14 mouse cellular contexts compared by ENCODE assay signal in genomic region chr8:94956078-94956574, GRCm38 (mm10). TPM values are rescaled to one million over a fixed set of nuclear protein-coding genes. Genes with fewer than 3 reads are reported as not detected.
DNase-seq lines count a peak whose midpoint lies in the region; ATAC-seq and TF ChIP-seq lines count a peak whose summit lies in the region.
"Had no signal": no experiment of that assay in that cellular context is flagged by ENCODE, and none has a peak within 500 bp of the region (broad histone marks: within the 10 kb centered on the region; RNA-seq: fewer than 3 reads in every experiment).

No protein-coding gene starts in this region.

- H3K27ac ChIP-seq in kidney, embryonic 16.5 days (ENCODE audit: low read length) = peak overlapping the region; percentile 71
- peak overlapping the region; percentile 53 for H3K27ac ChIP-seq in MEL (ENCODE audit: control insufficient read depth, low read depth, low read length)
- peak overlapping the region; percentile 65 for H3K27ac ChIP-seq in liver, embryonic 16.5 days (ENCODE audit: low read length)
- H3K27ac ChIP-seq in thymus, adult 2 months (ENCODE audit: control insufficient read depth, insufficient read depth, low read length) = no peak overlapping the region
- H3K27ac ChIP-seq: embryonic facial prominence, embryonic 12.5 days; forebrain, embryonic 10.5 days; hindbrain, embryonic 12.5 days had no signal

- TF ChIP-seq POLR2A in MEL (IDR thresholded peaks at IDR 0.05; ENCODE audit: control insufficient read depth in 1 of 2, insufficient read depth in 1 of 2, low read depth in 1 of 2, low read length in 2 of 2, poor library complexity in 1 of 2) = no peak
- no peak for TF ChIP-seq POLR2A in thymus, adult 2 months (IDR thresholded peaks at IDR 0.05; ENCODE audit: control insufficient read depth, extremely low read depth, insufficient read depth, low read length, poor library complexity)

- H3K36me3 ChIP-seq in kidney, embryonic 16.5 days (ENCODE audit: insufficient read depth, low read length) = no peaks in the 10 kb centered on the region
- H3K36me3 ChIP-seq in MEL (ENCODE audit: control insufficient read depth in 1 of 2, insufficient read depth in 2 of 2, low read length in 2 of 2) = peaks cover 0 to 4% of the 10 kb centered on the region in 2 experiments; a peak in 2 of 4 replicates
- no peaks in the 10 kb centered on the region for H3K36me3 ChIP-seq in liver, embryonic 16.5 days (ENCODE audit: control insufficient read depth, insufficient read depth)
- H3K36me3 ChIP-seq in thymus, adult 2 months (ENCODE audit: control insufficient read depth, insufficient read depth, low read length) = no peaks in the 10 kb centered on the region
- H3K36me3 ChIP-seq: embryonic facial prominence, embryonic 12.5 days; forebrain, embryonic 10.5 days; hindbrain, embryonic 12.5 days had no signal

- H3K9ac ChIP-seq in kidney, embryonic 16.5 days (replicated peaks; ENCODE audit: low read length) = no peak overlapping the region
- H3K9ac ChIP-seq in MEL (ENCODE audit: control insufficient read depth, low read depth, low read length, poor library complexity, severe bottlenecking) = no peak overlapping the region
- no peak overlapping the region for H3K9ac ChIP-seq in liver, embryonic 16.5 days (ENCODE audit: low read depth, low read length)
- H3K9ac ChIP-seq: embryonic facial prominence, embryonic 12.5 days; hindbrain, embryonic 12.5 days had no signal

- TF ChIP-seq RAD21 in MEL (IDR thresholded peaks at IDR 0.05; ENCODE audit: low read depth, low read length) = no peak

- WGBS in kidney, embryonic 16.5 days = 62% methylated on average over 1 of the region's 1 CpGs
- WGBS in liver, embryonic 16.5 days (ENCODE audit: insufficient replicate concordance) = 28% methylated on average over 1 of the region's 1 CpGs
- 15% methylated on average over 1 of the region's 1 CpGs for WGBS in thymus, adult 2 months

- DNase-seq in kidney, postnatal 10 days = no peak
- no peak for DNase-seq in MEL (ENCODE audit: low read depth, low spot score)
- peak; percentile 48 for DNase-seq in thymus, adult 2 months
- no peak for DNase-seq in urinary bladder, postnatal 4 days (ENCODE audit: low spot score in 2 of 2)
- DNase-seq in natural killer cell, adult 2 months (ENCODE audit: low spot score in 2 of 2) = no peak
- DNase-seq: cerebellum, adult 11 months; kidney, postnatal 14 days had no signal

- no peaks in the 10 kb centered on the region for H3K27me3 ChIP-seq in kidney, embryonic 16.5 days (ENCODE audit: insufficient read depth, low read length)
- no peaks in the 10 kb centered on the region for H3K27me3 ChIP-seq in MEL (ENCODE audit: control insufficient read depth in 1 of 2, insufficient read depth in 2 of 2, low read length in 2 of 2)
- no peaks in the 10 kb centered on the region for H3K27me3 ChIP-seq in liver, embryonic 16.5 days (ENCODE audit: control insufficient read depth, insufficient read depth, low read depth, low read length)
- H3K27me3 ChIP-seq in thymus, adult 2 months (ENCODE audit: control insufficient read depth, insufficient read depth, low read length) = no peaks in the 10 kb centered on the region
- H3K27me3 ChIP-seq: embryonic facial prominence, embryonic 12.5 days; hindbrain, embryonic 12.5 days had no signal

- H3K4me2 ChIP-seq in kidney, embryonic 16.5 days (replicated peaks; ENCODE audit: low read depth, low read length) = no peak overlapping the region
- no peak overlapping the region for H3K4me2 ChIP-seq in liver, embryonic 16.5 days (ENCODE audit: low read depth, low read length)
- H3K4me2 ChIP-seq: embryonic facial prominence, embryonic 12.5 days; hindbrain, embryonic 12.5 days had no signal

- H3K4me3 ChIP-seq in kidney, embryonic 16.5 days (ENCODE audit: low read length) = no peak overlapping the region
- H3K4me3 ChIP-seq in MEL (ENCODE audit: control insufficient read depth in 1 of 2, insufficient read depth in 1 of 2, low read depth in 2 of 2, low read length in 2 of 2) = no peak overlapping the region
- no peak overlapping the region for H3K4me3 ChIP-seq in liver, embryonic 16.5 days (ENCODE audit: low read depth, low read length)
- H3K4me3 ChIP-seq in thymus, adult 2 months (ENCODE audit: control insufficient read depth, insufficient read depth, low read length) = no peak overlapping the region
- H3K4me3 ChIP-seq: embryonic facial prominence, embryonic 12.5 days; forebrain, embryonic 10.5 days; hindbrain, embryonic 12.5 days had no signal

- peaks cover 20% of the 10 kb centered on the region for H3K4me1 ChIP-seq in kidney, embryonic 16.5 days (ENCODE audit: insufficient read depth, low read length)
- peaks cover 0 to 18% of the 10 kb centered on the region in 2 experiments; a peak in 3 of 4 replicates for H3K4me1 ChIP-seq in MEL (ENCODE audit: control insufficient read depth in 1 of 2, insufficient read depth in 2 of 2, low read length in 2 of 2)
- peaks cover 24% of the 10 kb centered on the region for H3K4me1 ChIP-seq in liver, embryonic 16.5 days (ENCODE audit: control insufficient read depth, low read depth, low read length)
- H3K4me1 ChIP-seq in thymus, adult 2 months (replicated peaks; ENCODE audit: control insufficient read depth, insufficient read depth, low read length) = peaks cover 20% of the 10 kb centered on the region
- H3K4me1 ChIP-seq: embryonic facial prominence, embryonic 12.5 days; forebrain, embryonic 10.5 days; hindbrain, embryonic 12.5 days had no signal

- TF ChIP-seq CTCF in MEL (IDR thresholded peaks at IDR 0.05 in 2 of 3, conservative IDR thresholded peaks at IDR 0.05 in 1 of 3; ENCODE audit: control insufficient read depth in 1 of 3, insufficient read depth in 1 of 3, low read depth in 2 of 3, low read length in 3 of 3, poor library complexity in 1 of 3, severe bottlenecking in 1 of 3) = no peak
- no peak for TF ChIP-seq CTCF in thymus, adult 2 months (IDR thresholded peaks at IDR 0.05; ENCODE audit: borderline replicate concordance, control insufficient read depth, extremely low read depth, insufficient read depth, low read length, poor library complexity)

- H3K79me2 ChIP-seq in MEL (ENCODE audit: control insufficient read depth, insufficient read depth, low read length, poor library complexity) = no peaks in the 10 kb centered on the region

- no peak for TF ChIP-seq EP300 in MEL (IDR thresholded peaks at IDR 0.05; ENCODE audit: low read depth in 1 of 2, low read length in 2 of 2)

- H3K9me3 ChIP-seq in kidney, embryonic 16.5 days (ENCODE audit: low read length) = no peaks in the 10 kb centered on the region
- H3K9me3 ChIP-seq in MEL (replicated peaks; ENCODE audit: insufficient read depth, low read length) = no peaks in the 10 kb centered on the region
- H3K9me3 ChIP-seq in liver, embryonic 16.5 days (replicated peaks; ENCODE audit: control insufficient read depth, low read length) = no peaks in the 10 kb centered on the region
- H3K9me3 ChIP-seq: embryonic facial prominence, embryonic 12.5 days; forebrain, embryonic 10.5 days; hindbrain, embryonic 12.5 days had no signal

- peak; percentile 62 for ATAC-seq in kidney, embryonic 16.5 days (ENCODE audit: low FRiP score, low TSS enrichment)
- ATAC-seq in liver, embryonic 16.5 days (ENCODE audit: low read depth) = peak; percentile 27; the same call in 1 of the 2 replicates
- ATAC-seq: CD4-positive, CD25-positive, alpha-beta regulatory T cell, adult 4 months had no signal

TF ChIP-seq in MEL, 35 proteins besides CTCF, POLR2A, EP300 and RAD21:
- no peak for TF ChIP-seq ZC3H11A (IDR thresholded peaks at IDR 0.05; ENCODE audit: low read depth, low read length)
- no peak for TF ChIP-seq NELFE (IDR thresholded peaks at IDR 0.05; ENCODE audit: low read depth, low read length)
- TF ChIP-seq MXI1 (IDR thresholded peaks at IDR 0.05; ENCODE audit: low read depth, low read length) = no peak
- no peak for TF ChIP-seq POLR2AphosphoS2 (IDR thresholded peaks at IDR 0.05; ENCODE audit: low read length)
- no peak for TF ChIP-seq TCF12 (IDR thresholded peaks at IDR 0.05; ENCODE audit: low read depth, low read length)
- TF ChIP-seq UBTF (IDR thresholded peaks at IDR 0.05; ENCODE audit: borderline replicate concordance, insufficient read depth, low read depth, low read length) = no peak
- no peak for TF ChIP-seq JUND (IDR thresholded peaks at IDR 0.05; ENCODE audit: low read depth, low read length)
- no peak for TF ChIP-seq BHLHE40 (IDR thresholded peaks at IDR 0.05; ENCODE audit: borderline replicate concordance, low read depth, low read length)
- TF ChIP-seq MYB (IDR thresholded peaks at IDR 0.05; ENCODE audit: low read depth, low read length) = no peak
- no peak for TF ChIP-seq MAZ (IDR thresholded peaks at IDR 0.05; ENCODE audit: low read depth, low read length)
- TF ChIP-seq RCOR1 (IDR thresholded peaks at IDR 0.05; ENCODE audit: low read depth, low read length) = no peak

RNA-seq across cellular contexts. Expression of gene Adgrg1, which starts 18.4 kb away (rescaled TPM):
- polyA plus RNA-seq in kidney, embryonic 16.5 days (2015; fragmentation: Nextera tagmentation; extraction: Ambion mirVana) = 66.2 and 67.8 TPM in 2 replicates
- 4.2 and 7.2 TPM in 2 replicates for total RNA-seq in MEL (2012; rRNA removed)
- polyA plus RNA-seq in MEL (2012; ENCODE audit: insufficient read depth in 1 of 2, insufficient read length in 2 of 2, low read depth in 1 of 2, low replicate concordance in 2 of 2, missing spikeins in 1 of 2) = 10 to 100 TPM in 1 of 2 experiments, not detected in 1; 33.2 TPM
- 45.0 and 50.6 TPM in 2 replicates for polyA plus RNA-seq in liver, embryonic 16.5 days (2015; fragmentation: Nextera tagmentation; extraction: Ambion mirVana)
- 146 and 166 TPM in 2 replicates for polyA plus RNA-seq in thymus, adult 2 months (2012; rRNA removed)

RNA-seq across cellular contexts. Expression of gene Adgrg5, which starts 32.6 kb away (rescaled TPM):
- 0.05 and 0.08 TPM in 2 replicates for polyA plus RNA-seq in kidney, embryonic 16.5 days (2015; fragmentation: Nextera tagmentation; extraction: Ambion mirVana)
- 0.04 and 0.07 TPM in 2 replicates for total RNA-seq in MEL (2012; rRNA removed)
- 1 to 10 TPM in 1 of 2 experiments, not detected in 1; 1.3 TPM for polyA plus RNA-seq in MEL (2012; ENCODE audit: insufficient read depth in 1 of 2, insufficient read length in 2 of 2, low read depth in 1 of 2, low replicate concordance in 2 of 2, missing spikeins in 1 of 2)
- 0.37 and 0.39 TPM in 2 replicates for polyA plus RNA-seq in liver, embryonic 16.5 days (2015; fragmentation: Nextera tagmentation; extraction: Ambion mirVana)
- polyA plus RNA-seq in thymus, adult 2 months (2012; rRNA removed) = 37.5 and 40.5 TPM in 2 replicates
- polyA plus RNA-seq: limb, embryonic 11.5 days had no signal

RNA-seq across cellular contexts. Expression of gene Ccdc102a, which starts 38.2 kb away (rescaled TPM):
- polyA plus RNA-seq in kidney, embryonic 16.5 days (2015; fragmentation: Nextera tagmentation; extraction: Ambion mirVana) = 20.1 and 21.0 TPM in 2 replicates
- 1.6 and 1.7 TPM in 2 replicates for total RNA-seq in MEL (2012; rRNA removed)
- 1 to 10 TPM in 1 of 2 experiments, not detected in 1; 6.8 TPM for polyA plus RNA-seq in MEL (2012; ENCODE audit: insufficient read depth in 1 of 2, insufficient read length in 2 of 2, low read depth in 1 of 2, low replicate concordance in 2 of 2, missing spikeins in 1 of 2)
- polyA plus RNA-seq in liver, embryonic 16.5 days (2015; fragmentation: Nextera tagmentation; extraction: Ambion mirVana) = 1.4 and 1.6 TPM in 2 replicates
- polyA plus RNA-seq in thymus, adult 2 months (2012; rRNA removed) = 6.8 and 7.2 TPM in 2 replicates
- polyA plus RNA-seq: CD4-positive, CD25-positive, alpha-beta regulatory T cell, adult 4 months had no signal

Comparison
In these comparisons a context has a peak if more than half of its experiments do, and no peak if none do; other contexts are left out.
1. RNA of gene Adgrg5, which starts 32.6 kb away (polyA plus RNA-seq): 37.5 to 40.5 TPM in thymus, adult 2 months; 1.3 TPM in MEL, 0.37 to 0.39 TPM in liver, embryonic 16.5 days and 0.05 to 0.08 TPM in kidney, embryonic 16.5 days; every median in the first group is over 10 times any median in the second.